Mouse (Mus musculus): Measurements from ENCODE around the gene Npas2. TPM values are rescaled to one million over a fixed set of nuclear protein-coding genes. Genes with fewer than 3 reads are reported as not detected.

The Npas2 gene
- polyA plus RNA-seq, 1 experiment from 2014 or later: 0.80 TPM

DNA sequence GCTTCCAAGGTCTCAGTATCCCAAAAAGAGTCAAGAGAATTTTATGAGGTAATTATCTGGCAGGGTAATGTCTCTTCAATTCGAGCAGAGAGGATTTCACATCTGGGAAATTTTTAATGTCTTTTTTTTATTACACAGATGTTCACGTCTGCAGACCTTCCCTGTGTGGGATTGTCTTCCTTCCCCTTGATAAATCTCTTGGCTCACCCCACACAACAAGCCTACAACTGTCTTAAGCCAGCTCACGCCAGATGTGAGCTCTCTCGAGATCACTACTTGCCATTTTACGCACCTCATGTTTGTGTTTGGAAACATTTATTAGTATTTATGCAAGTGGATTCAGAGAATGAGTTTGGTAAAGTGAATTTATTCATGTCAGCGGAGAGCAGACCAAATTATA is 128.4 kb downstream of the Npas2 start:
- Histone ChIP-seq H3K9me3 (no peaks in the 10 kb centered on the region), H3K4me2 (replicated peaks) (no peak overlapping the region), H3K4me3 (no peak overlapping the region), H3K36me3 (no peaks in the 10 kb centered on the region), H3K9ac (no peak overlapping the region), H3K27ac (no peak overlapping the region), H3K4me1 (peaks cover 37% of the 10 kb centered on the region), H3K27me3 (no peaks in the 10 kb centered on the region)
- ATAC-seq (ENCODE audit: low FRiP score, low read depth): peak; percentile 80
- whole genome bisulfite sequencing: 34% methylated on average over 6 of the region's 6 CpGs

DNA sequence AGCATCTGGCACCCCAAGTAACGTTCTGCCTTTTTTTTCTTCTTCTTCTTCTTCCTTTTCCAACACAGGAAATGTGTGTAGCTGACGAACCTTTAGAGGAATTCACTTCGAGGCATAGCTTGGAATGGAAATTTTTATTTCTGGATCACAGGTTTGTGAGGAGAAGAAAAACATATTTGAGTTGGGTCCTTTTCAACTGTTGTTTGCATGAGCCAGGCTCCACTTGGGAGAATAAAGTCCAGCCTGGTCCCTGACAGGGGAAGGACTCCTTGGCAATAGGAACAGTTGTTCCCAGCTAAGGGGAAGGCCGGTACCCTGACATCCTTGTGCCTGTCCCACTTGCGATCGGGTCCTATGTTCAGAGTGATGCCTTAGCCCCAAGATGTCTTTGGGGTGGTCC is 131.7 kb downstream of the Npas2 start:
- H3K27ac ChIP-seq: no peak overlapping the region

DNA sequence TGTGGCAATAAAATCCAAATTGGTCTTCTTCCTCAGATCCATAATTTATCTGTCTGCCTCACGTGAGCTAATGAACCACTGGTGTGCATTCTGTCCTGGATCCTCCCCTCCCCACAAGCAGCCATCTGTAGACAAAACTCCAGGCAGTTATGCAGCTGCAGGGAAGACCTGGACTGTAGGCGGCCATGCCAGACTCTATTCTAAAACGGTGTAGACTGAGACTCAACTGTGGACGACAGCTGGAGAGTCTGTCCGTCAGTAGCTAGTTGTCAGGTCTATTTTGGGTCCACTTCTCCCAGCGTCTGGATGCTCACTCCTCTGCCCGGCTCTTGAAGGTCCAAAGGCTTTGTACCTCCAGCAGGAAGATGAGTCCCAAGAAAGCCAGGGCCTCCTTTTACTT is 134.0 kb downstream of the Npas2 start:
- Histone ChIP-seq H3K4me2 (replicated peaks) (no peak overlapping the region), H3K27ac (no peak overlapping the region), H3K27me3 (no peaks in the 10 kb centered on the region), H3K9ac (no peak overlapping the region), H3K36me3 (no peaks in the 10 kb centered on the region), H3K4me1 (peaks cover 13% of the 10 kb centered on the region), H3K9me3 (no peaks in the 10 kb centered on the region), H3K4me3 (no peak overlapping the region)
- no peak for ATAC-seq (ENCODE audit: low FRiP score, low read depth)
- 54% methylated on average over 7 of the region's 7 CpGs for WGBS

More for the DNA sequence above, 131.7 kb downstream of the Npas2 start:
- H3K4me2 ChIP-seq (replicated peaks): no peak overlapping the region
- no peaks in the 10 kb centered on the region for H3K36me3 ChIP-seq
- ATAC-seq (ENCODE audit: low FRiP score, low read depth): no peak
- H3K27me3 ChIP-seq: no peaks in the 10 kb centered on the region
- H3K9me3 ChIP-seq: no peaks in the 10 kb centered on the region
- WGBS: 85% methylated on average over 6 of the region's 6 CpGs
- peaks cover 12% of the 10 kb centered on the region for H3K4me1 ChIP-seq
- no peak overlapping the region for H3K4me3 ChIP-seq
- no peak overlapping the region for H3K9ac ChIP-seq

DNA sequence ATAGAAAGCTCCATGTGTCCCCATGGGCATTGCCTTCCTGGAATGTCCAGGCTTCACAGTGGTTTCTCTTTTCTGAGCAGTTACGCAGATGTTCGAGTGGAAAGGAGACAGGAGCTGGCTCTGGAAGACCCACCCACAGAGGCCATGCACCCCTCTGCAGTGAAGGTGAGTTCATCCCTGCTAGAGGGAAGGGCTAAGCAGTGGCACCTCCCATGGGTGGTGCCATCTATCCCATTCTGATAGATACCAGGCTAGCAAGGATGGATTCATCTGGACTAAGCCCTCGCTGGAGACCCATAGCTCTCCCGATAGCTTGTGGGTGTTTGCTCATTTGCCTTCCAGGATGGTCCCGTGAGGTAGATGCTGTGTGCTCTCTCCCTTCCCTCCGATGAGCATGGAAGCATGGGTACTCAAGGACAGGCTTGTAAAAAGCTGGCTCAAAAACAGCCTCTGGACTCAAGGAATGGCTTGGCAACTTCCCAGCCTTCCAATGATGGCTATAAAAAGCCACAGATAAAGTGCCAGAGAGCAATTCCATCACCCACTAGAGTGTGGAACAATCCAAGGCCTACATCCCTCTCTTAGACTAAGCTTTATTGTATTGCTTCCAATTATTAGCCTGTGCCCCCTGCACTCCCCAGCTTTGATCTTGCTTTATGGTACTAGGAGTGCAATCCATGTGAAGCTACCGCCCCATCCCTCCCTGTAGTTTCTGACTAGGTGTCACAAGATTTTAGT is 137.5 kb downstream of the Npas2 start:
- Histone ChIP-seq H3K27ac (no peak overlapping the region), H3K4me1 (peaks cover 23% of the 10 kb centered on the region), H3K4me2 (replicated peaks) (no peak overlapping the region), H3K9ac (no peak overlapping the region), H3K4me3 (no peak overlapping the region), H3K27me3 (peaks cover 11% of the 10 kb centered on the region), H3K36me3 (no peaks in the 10 kb centered on the region), H3K9me3 (no peaks in the 10 kb centered on the region)
- ATAC-seq (ENCODE audit: low FRiP score, low read depth): no peak
- WGBS: 59% methylated on average over 7 of the region's 7 CpGs

DNA sequence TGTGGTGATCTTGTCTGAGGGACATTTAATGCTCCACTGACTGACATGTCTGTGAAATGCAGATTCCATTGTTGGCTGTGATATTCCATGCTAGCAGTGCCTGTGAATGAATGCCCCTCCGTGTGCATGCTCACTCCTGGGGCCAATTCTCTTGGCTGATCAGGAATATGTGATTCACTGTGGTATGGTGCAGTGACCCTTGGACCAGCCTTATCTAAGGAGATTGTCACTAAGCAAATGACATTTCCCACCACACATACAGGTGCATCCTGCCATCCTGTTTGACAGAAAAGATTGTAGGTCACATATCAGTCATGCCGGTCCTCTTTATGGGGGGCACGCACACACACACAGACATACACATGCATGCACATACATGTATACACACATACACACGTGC is 138.9 kb downstream of the Npas2 start:
- no peak overlapping the region for H3K4me3 ChIP-seq
- H3K4me1 ChIP-seq: peaks cover 23% of the 10 kb centered on the region
- H3K36me3 ChIP-seq: no peaks in the 10 kb centered on the region
- H3K9ac ChIP-seq: no peak overlapping the region
- no peak overlapping the region for H3K4me2 ChIP-seq (replicated peaks)
- H3K27ac ChIP-seq: no peak overlapping the region
- H3K27me3 ChIP-seq: peaks cover 20% of the 10 kb centered on the region
- no peaks in the 10 kb centered on the region for H3K9me3 ChIP-seq
- WGBS: 89% methylated on average over 4 of the region's 4 CpGs
- ATAC-seq (ENCODE audit: low FRiP score, low read depth): no peak

DNA sequence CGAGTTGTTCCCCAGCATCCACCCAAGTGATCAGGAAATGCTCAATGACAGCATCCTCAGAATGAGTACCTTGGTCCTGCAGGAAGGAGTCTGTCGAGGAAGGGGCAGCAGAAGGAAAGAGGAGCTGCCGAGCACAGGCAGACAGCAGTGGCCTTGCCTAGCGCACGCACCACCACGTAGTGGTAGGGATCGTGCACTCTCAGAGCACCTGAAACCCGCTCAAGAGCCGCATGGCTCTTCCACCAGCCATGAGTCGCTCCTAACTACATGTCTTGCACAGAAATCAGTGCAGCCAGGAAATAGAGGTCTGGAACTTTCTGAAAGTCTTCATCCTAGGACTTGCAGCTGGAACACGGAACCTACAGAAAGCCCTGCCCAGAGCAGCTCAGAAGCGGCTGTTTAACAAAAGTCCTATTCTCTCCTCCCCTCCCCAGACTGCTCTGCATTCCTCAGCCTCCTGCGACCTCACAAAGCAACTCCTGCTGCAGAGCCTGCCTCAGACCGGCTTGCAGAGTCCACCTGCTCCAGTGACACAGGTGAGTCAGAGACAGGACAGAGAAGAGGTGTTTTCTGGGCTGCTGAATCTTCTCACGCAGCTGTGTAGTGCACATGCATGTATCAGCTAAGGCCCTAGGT is 142.1 kb downstream of the Npas2 start:
- Histone ChIP-seq H3K36me3 (no peaks in the 10 kb centered on the region), H3K4me3 (no peak overlapping the region), H3K27ac (no peak overlapping the region; the same call in 1 of the 2 replicates), H3K9ac (no peak overlapping the region), H3K4me2 (replicated peaks) (0 out of 2 replicates have a peak overlapping the region, but pooled peaks have one; percentile 0), H3K4me1 (peaks cover 21% of the 10 kb centered on the region), H3K27me3 (peaks cover 35% of the 10 kb centered on the region), H3K9me3 (no peaks in the 10 kb centered on the region)
- WGBS: 26% methylated on average over 15 of the region's 15 CpGs
- ATAC-seq (ENCODE audit: low FRiP score, low read depth): peak; percentile 48; the same call in 1 of the 2 replicates

DNA sequence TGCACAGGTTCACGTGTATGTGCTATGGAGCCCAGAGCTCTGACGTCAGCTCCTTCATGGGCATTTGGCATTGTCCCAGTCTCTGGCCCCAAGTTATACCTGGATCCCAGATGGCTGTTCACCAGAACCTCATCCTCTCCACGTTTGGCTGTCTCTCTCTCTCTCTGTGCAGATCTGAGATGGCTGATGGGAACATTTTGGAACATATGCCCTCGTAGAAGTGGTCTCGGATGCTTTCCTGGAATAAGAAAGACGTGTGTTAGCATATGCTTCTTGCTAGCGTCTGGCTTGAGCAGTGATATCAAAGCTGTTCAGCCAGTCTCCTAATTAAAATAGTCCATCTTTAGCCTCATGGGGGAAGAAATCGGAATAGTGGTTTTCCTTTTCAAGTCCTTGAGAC is 143.3 kb downstream of the Npas2 start:
- H3K9me3 ChIP-seq: no peaks in the 10 kb centered on the region
- peaks cover 35% of the 10 kb centered on the region for H3K27me3 ChIP-seq
- peaks cover 14% of the 10 kb centered on the region for H3K4me1 ChIP-seq
- no peaks in the 10 kb centered on the region for H3K36me3 ChIP-seq
- H3K9ac ChIP-seq: 0 out of 2 replicates have a peak overlapping the region, but pooled peaks have one; percentile 13
- no peak overlapping the region for H3K4me3 ChIP-seq
- ATAC-seq (ENCODE audit: low FRiP score, low read depth): no peak
- H3K4me2 ChIP-seq (replicated peaks): no peak overlapping the region
- H3K27ac ChIP-seq: no peak overlapping the region
- 77% methylated on average over 8 of the region's 8 CpGs for WGBS

DNA sequence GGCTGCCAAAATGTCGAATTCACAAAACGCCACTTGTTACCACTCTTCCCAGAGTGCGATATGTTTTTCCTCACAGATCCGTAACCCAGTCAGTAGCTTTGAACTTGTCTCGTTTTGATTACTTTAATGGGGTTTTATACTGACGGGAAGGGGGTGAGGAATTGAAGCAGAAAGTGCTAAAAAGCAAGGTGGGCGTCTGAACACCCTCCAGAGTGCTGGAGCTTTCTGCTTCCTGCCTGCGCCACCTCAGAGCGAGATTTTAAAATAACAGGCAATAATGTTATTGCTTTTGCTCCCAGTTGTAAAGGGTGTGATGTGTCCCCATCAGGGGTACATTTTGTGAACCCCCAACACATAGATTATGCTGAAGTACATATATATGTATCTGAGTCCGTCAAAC is 145.3 kb downstream of the Npas2 start:
- no peak overlapping the region for H3K4me3 ChIP-seq
- ATAC-seq (ENCODE audit: low FRiP score, low read depth): no peak
- H3K4me1 ChIP-seq: peaks cover 14% of the 10 kb centered on the region
- WGBS: 56% methylated on average over 10 of the region's 10 CpGs
- H3K27me3 ChIP-seq: peaks cover 35% of the 10 kb centered on the region
- H3K9ac ChIP-seq: no peak overlapping the region
- no peak overlapping the region for H3K4me2 ChIP-seq (replicated peaks)
- no peaks in the 10 kb centered on the region for H3K9me3 ChIP-seq
- no peaks in the 10 kb centered on the region for H3K36me3 ChIP-seq
- no peak overlapping the region for H3K27ac ChIP-seq

DNA sequence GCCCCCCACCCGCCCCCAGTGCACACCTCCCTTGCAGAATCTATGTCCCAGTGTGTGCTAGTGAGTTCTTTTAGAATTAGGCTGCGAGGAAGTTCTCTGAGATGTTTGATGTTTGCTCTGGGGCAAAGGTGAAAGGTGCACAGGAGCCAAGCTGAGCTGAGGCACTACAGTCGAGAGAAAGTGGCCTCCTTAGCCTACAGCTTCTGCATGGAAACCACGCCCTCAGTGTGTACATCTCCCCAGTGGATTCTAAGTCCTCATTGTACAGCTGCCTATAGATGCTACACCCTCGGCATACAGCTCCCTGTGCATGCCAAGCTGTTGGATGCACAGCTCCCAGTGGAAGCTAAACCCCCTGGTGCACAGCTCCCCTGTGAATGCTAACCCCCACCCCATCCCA is 145.9 kb downstream of the Npas2 start:
- H3K27me3 ChIP-seq: peaks cover 32% of the 10 kb centered on the region
- 62% methylated on average over 5 of the region's 5 CpGs for WGBS
- H3K4me1 ChIP-seq: peaks cover 14% of the 10 kb centered on the region
- H3K9me3 ChIP-seq: no peaks in the 10 kb centered on the region
- H3K27ac ChIP-seq: no peak overlapping the region
- no peak for ATAC-seq (ENCODE audit: low FRiP score, low read depth)
- H3K36me3 ChIP-seq: no peaks in the 10 kb centered on the region
- no peak overlapping the region for H3K4me2 ChIP-seq (replicated peaks)
- no peak overlapping the region for H3K9ac ChIP-seq
- no peak overlapping the region for H3K4me3 ChIP-seq

DNA sequence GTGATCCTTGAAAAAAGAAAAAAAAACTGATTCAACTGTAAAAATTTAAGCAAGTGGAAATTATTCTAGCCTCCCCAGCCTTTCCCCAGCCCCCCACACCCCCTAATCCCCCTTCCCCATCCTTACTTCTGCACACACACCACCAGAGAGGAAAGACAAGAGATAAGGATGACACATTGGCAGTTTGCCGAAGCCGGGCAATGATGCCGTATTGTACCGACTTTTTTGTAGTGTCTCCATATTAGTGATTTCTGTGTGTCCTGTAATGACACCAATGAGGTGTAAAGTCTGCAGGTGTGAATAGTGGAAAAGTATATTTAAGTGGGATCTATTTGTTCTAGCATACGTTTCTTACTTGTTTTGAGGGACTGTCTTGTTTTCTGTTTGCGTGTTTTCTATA is 146.6 kb downstream of the Npas2 start:
- Histone ChIP-seq H3K4me2 (replicated peaks) (no peak overlapping the region), H3K36me3 (no peaks in the 10 kb centered on the region), H3K4me3 (no peak overlapping the region), H3K9me3 (no peaks in the 10 kb centered on the region), H3K27me3 (peaks cover 26% of the 10 kb centered on the region), H3K27ac (no peak overlapping the region), H3K9ac (no peak overlapping the region), H3K4me1 (peaks cover 13% of the 10 kb centered on the region)
- no peak for ATAC-seq (ENCODE audit: low FRiP score, low read depth)
- WGBS: 86% methylated on average over 6 of the region's 6 CpGs

DNA sequence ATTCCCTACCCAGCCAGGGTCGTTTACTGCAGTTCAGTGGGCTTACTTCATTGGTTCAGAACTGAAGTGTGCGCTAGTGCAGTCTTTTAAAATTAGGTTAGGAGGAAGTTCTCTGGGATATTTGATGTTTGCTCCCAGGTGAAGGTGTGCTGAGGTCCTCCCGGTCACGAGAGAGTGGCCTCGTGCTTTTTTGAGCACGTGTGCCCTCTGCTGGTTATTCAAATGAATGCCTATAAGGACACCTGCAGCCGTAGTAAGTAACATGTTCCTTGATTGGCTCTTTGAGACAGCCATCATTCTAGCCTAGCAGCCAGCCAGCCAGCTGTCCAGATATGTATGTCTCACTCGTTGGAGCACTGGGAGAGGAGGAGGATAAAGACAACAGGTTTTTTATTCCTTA is 147.1 kb downstream of the Npas2 start:
- Histone ChIP-seq H3K36me3 (no peaks in the 10 kb centered on the region), H3K4me3 (no peak overlapping the region), H3K27ac (no peak overlapping the region), H3K4me2 (replicated peaks) (no peak overlapping the region), H3K9ac (no peak overlapping the region), H3K9me3 (no peaks in the 10 kb centered on the region), H3K4me1 (peaks cover 8% of the 10 kb centered on the region), H3K27me3 (peaks cover 29% of the 10 kb centered on the region)
- ATAC-seq (ENCODE audit: low FRiP score, low read depth): peak; percentile 28; the same call in 1 of the 2 replicates
- WGBS: 15% methylated on average over 8 of the region's 8 CpGs

DNA sequence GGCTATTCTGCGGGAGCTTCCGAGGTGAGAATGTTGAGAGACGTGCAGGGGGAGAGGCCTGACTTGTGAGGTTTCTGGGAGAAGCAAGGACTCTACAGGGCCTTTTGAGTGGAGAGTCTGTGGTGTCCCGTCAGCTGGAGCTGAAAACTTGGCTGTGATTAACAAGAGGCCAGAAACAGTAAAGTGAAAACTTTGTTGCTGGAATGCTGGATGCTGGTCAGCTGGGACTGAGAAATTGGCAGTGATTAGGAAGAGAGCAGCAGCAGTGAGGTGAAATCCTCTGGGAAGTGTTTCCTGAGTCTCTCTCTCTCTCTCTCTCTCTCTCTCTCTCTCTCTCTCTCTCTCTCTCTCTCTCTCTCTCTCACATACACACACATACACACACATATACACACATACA is 148.3 kb downstream of the Npas2 start:
- Histone ChIP-seq H3K36me3 (no peaks in the 10 kb centered on the region), H3K27ac (no peak overlapping the region), H3K4me2 (replicated peaks) (no peak overlapping the region), H3K4me3 (no peak overlapping the region), H3K9ac (no peak overlapping the region), H3K4me1 (no peaks in the 10 kb centered on the region), H3K9me3 (no peaks in the 10 kb centered on the region), H3K27me3 (peaks cover 23% of the 10 kb centered on the region)
- no peak for ATAC-seq (ENCODE audit: low FRiP score, low read depth)
- 73% methylated on average over 4 of the region's 4 CpGs for WGBS
